Mouse (Mus musculus) limb, embryonic 12.5 days (tissue): ENCODE data around the gene Gmppb. TPM values are rescaled to one million over a fixed set of nuclear protein-coding genes. Genes with fewer than 3 reads are reported as not detected.

Experiments
- ATAC-seq: fragments of 200-750 bp; cut with Nextera tagmentation; 2 replicates; pipeline ENCODE4 v1.8.0; 2017; ENCODE audit warnings: low read depth, moderate TSS enrichment; ENCODE audit not compliant: insufficient number of reproducible peaks, insufficient read depth, low FRiP score, low TSS enrichment
- H3K27ac ChIP-seq: fragments of 300-500 bp; sonication (generic); 2 replicates; pipeline ENCODE4 v1.5.1; 2016; ENCODE audit warnings: mild to moderate bottlenecking, moderate library complexity
- H3K27me3 ChIP-seq: fragments of 300-500 bp; sonication (generic); 2 replicates; pipeline ENCODE4 v1.6.1; 2016; ENCODE audit warnings: mild to moderate bottlenecking, moderate library complexity
- H3K36me3 ChIP-seq: fragments of 300-500 bp; sonication (generic); 2 replicates; pipeline ENCODE4 v1.6.1; 2016; ENCODE audit warnings: mild to moderate bottlenecking, moderate library complexity
- H3K4me1 ChIP-seq: fragments of 300-500 bp; sonication (generic); replicated peaks from 2 replicates; pipeline ENCODE4 v1.6.1; 2016
- H3K4me2 ChIP-seq: fragments of 300-500 bp; sonication (generic); 2 replicates; pipeline ENCODE4 v1.6.1; 2016; ENCODE audit warnings: mild to moderate bottlenecking, moderate library complexity
- H3K4me3 ChIP-seq: fragments of 300-500 bp; sonication (generic); replicated peaks from 2 replicates; pipeline ENCODE4 v1.5.1; 2016; ENCODE audit warnings: mild to moderate bottlenecking
- H3K9ac ChIP-seq: fragments of 300-500 bp; sonication (generic); replicated peaks from 2 replicates; pipeline ENCODE4 v1.6.1; 2016; ENCODE audit warnings: mild to moderate bottlenecking, moderate library complexity
- H3K9me3 ChIP-seq: fragments of 300-500 bp; sonication (generic); 2 replicates; pipeline ENCODE4 v1.6.1; 2016; ENCODE audit warnings: mild to moderate bottlenecking, moderate library complexity
- WGBS: fragments of 180-500 bp; shearing (Covaris S2); methylation state at CpG from one replicate; pipeline ENCODE4 v1.1.7; 2016; 5-methylcytosine and 5-hydroxymethylcytosine counted together
- polyA plus RNA-seq: library from polyadenylated mRNA; unstranded; fragments of >200 nt; fragmentation: Nextera tagmentation; extraction: Ambion mirVana; gene quantifications from 2 replicates; pipeline ENCODE4 v1.2.1, GENCODE M21; 2016

The Gmppb gene
- polyA plus RNA-seq, 1 experiment from 2014 or later = 22.5 TPM

- Histone ChIP-seq H3K27ac (no peak overlapping the region), H3K4me1 (no peaks in the 10 kb centered on the region), H3K4me2 (no peak overlapping the region), H3K4me3 (no peak overlapping the region), H3K9me3 (no peaks in the 10 kb centered on the region), H3K36me3 (peaks cover 71% of the 10 kb centered on the region), H3K9ac (no peak overlapping the region), H3K27me3 (no peaks in the 10 kb centered on the region)
- ATAC-seq = no peak
- WGBS = 89% methylated on average over 12 of the region's 12 CpGs
Observed at GRCm38 (mm10) chr9:108063361-108063760, 14.3 kb downstream of the Gmppb start.

- Histone ChIP-seq H3K27ac (no peak overlapping the region), H3K4me2 (no peak overlapping the region), H3K36me3 (peaks cover 66% of the 10 kb centered on the region), H3K4me1 (no peaks in the 10 kb centered on the region), H3K4me3 (no peak overlapping the region), H3K9me3 (no peaks in the 10 kb centered on the region), H3K27me3 (no peaks in the 10 kb centered on the region), H3K9ac (no peak overlapping the region)
- no peak for ATAC-seq
- WGBS = 51% methylated on average over 5 of the region's 5 CpGs
Observed at GRCm38 (mm10) chr9:108065491-108066011, 16.5 kb downstream of the Gmppb start.

- Histone ChIP-seq H3K4me1 (no peaks in the 10 kb centered on the region), H3K9ac (no peak overlapping the region), H3K4me2 (no peak overlapping the region), H3K4me3 (no peak overlapping the region), H3K27me3 (no peaks in the 10 kb centered on the region), H3K27ac (no peak overlapping the region), H3K9me3 (no peaks in the 10 kb centered on the region), H3K36me3 (peaks cover 66% of the 10 kb centered on the region)
- 82% methylated on average over 7 of the region's 7 CpGs for WGBS
- ATAC-seq = no peak
Observed at GRCm38 (mm10) chr9:108067199-108067598, 18.2 kb downstream of the Gmppb start.

- H3K9ac ChIP-seq = no peak overlapping the region
- no peak overlapping the region for H3K27ac ChIP-seq
- H3K4me2 ChIP-seq = no peak overlapping the region
- peaks cover 63% of the 10 kb centered on the region for H3K36me3 ChIP-seq
- H3K4me1 ChIP-seq = no peaks in the 10 kb centered on the region
- peak; percentile 43; the same call in 1 of the 2 replicates for ATAC-seq
- WGBS = 20% methylated on average over 8 of the region's 8 CpGs
- no peaks in the 10 kb centered on the region for H3K27me3 ChIP-seq
- H3K9me3 ChIP-seq = no peaks in the 10 kb centered on the region
- no peak overlapping the region for H3K4me3 ChIP-seq
Observed at GRCm38 (mm10) chr9:108067900-108068299, 18.9 kb downstream of the Gmppb start.

- no peak for ATAC-seq
- Histone ChIP-seq H3K36me3 (peaks cover 61% of the 10 kb centered on the region), H3K9me3 (no peaks in the 10 kb centered on the region), H3K4me3 (no peak overlapping the region), H3K9ac (no peak overlapping the region), H3K4me2 (no peak overlapping the region), H3K4me1 (no peaks in the 10 kb centered on the region), H3K27me3 (no peaks in the 10 kb centered on the region), H3K27ac (no peak overlapping the region)
- WGBS = 90% methylated on average over 9 of the region's 9 CpGs
Observed at GRCm38 (mm10) chr9:108069007-108069406, 20.0 kb downstream of the Gmppb start.

- Histone ChIP-seq H3K27ac (no peak overlapping the region), H3K36me3 (peaks cover 56% of the 10 kb centered on the region), H3K9me3 (no peaks in the 10 kb centered on the region), H3K9ac (no peak overlapping the region), H3K4me1 (no peaks in the 10 kb centered on the region), H3K27me3 (no peaks in the 10 kb centered on the region), H3K4me2 (no peak overlapping the region), H3K4me3 (no peak overlapping the region)
- 90% methylated on average over 7 of the region's 7 CpGs for WGBS
- ATAC-seq = no peak
Observed at GRCm38 (mm10) chr9:108069529-108069928, 20.5 kb downstream of the Gmppb start.

GRCm38 (mm10) chr9:108071801-108072200 is 22.8 kb downstream of the Gmppb start:
- H3K4me2 ChIP-seq = no peak overlapping the region
- H3K9me3 ChIP-seq = no peaks in the 10 kb centered on the region
- no peak overlapping the region for H3K27ac ChIP-seq
- no peaks in the 10 kb centered on the region for H3K4me1 ChIP-seq
- WGBS = 90% methylated on average over 4 of the region's 4 CpGs
- no peaks in the 10 kb centered on the region for H3K27me3 ChIP-seq
- ATAC-seq = no peak
- no peak overlapping the region for H3K9ac ChIP-seq
- no peak overlapping the region for H3K4me3 ChIP-seq
- peaks cover 48% of the 10 kb centered on the region for H3K36me3 ChIP-seq

GRCm38 (mm10) chr9:108072481-108072924 is 23.5 kb downstream of the Gmppb start:
- Histone ChIP-seq H3K4me3 (no peak overlapping the region), H3K9me3 (no peaks in the 10 kb centered on the region), H3K9ac (no peak overlapping the region), H3K27ac (0 out of 2 replicates have a peak overlapping the region, but pooled peaks have one; percentile 0), H3K4me2 (no peak overlapping the region), H3K27me3 (no peaks in the 10 kb centered on the region), H3K36me3 (peaks cover 47% of the 10 kb centered on the region), H3K4me1 (no peaks in the 10 kb centered on the region)
- WGBS = 63% methylated on average over 9 of the region's 9 CpGs
- no peak for ATAC-seq

- Histone ChIP-seq H3K9ac (peak overlapping the region; percentile 42; the same call in 1 of the 2 replicates), H3K9me3 (no peaks in the 10 kb centered on the region), H3K4me3 (no peak overlapping the region), H3K36me3 (peaks cover 47% of the 10 kb centered on the region), H3K27me3 (no peaks in the 10 kb centered on the region), H3K27ac (no peak overlapping the region), H3K4me2 (no peak overlapping the region), H3K4me1 (peaks cover 8% of the 10 kb centered on the region)
- no peak for ATAC-seq
- WGBS = 61% methylated on average over 7 of the region's 7 CpGs
Observed at GRCm38 (mm10) chr9:108073141-108073930, 24.3 kb downstream of the Gmppb start.

- Histone ChIP-seq H3K9me3 (no peaks in the 10 kb centered on the region), H3K36me3 (peaks cover 22% of the 10 kb centered on the region), H3K27ac (peak within 1 kb of the TSS; percentile 29; the same call in 1 of the 2 replicates), H3K9ac (peak within 1 kb of the TSS; percentile 94), H3K4me1 (peaks cover 21% of the 10 kb centered on the region), H3K27me3 (peaks cover 51% of the 10 kb centered on the region), H3K4me2 (peak within 1 kb of the TSS; percentile 87), H3K4me3 (peak within 1 kb of the TSS; percentile 89)
- WGBS = 70% methylated on average over 5 of the region's 5 CpGs
- no peak for ATAC-seq
Observed at GRCm38 (mm10) chr9:108080168-108080567, 31.1 kb downstream of the Gmppb start, which contains the start of gene Mst1. Mst1 (plus strand) TSS chr9:108080436.

GRCm38 (mm10) chr9:108082549-108082948 is 33.5 kb downstream of the Gmppb start:
- H3K9ac ChIP-seq = no peak overlapping the region
- H3K27me3 ChIP-seq = peaks cover 51% of the 10 kb centered on the region
- peaks cover 21% of the 10 kb centered on the region for H3K4me1 ChIP-seq
- H3K9me3 ChIP-seq = no peaks in the 10 kb centered on the region
- peak overlapping the region; percentile 19 for H3K4me3 ChIP-seq
- H3K36me3 ChIP-seq = peaks cover 39% of the 10 kb centered on the region
- WGBS = 6% methylated on average over 19 of the region's 19 CpGs
- H3K4me2 ChIP-seq = peak overlapping the region; percentile 47
- H3K27ac ChIP-seq = no peak overlapping the region
- no peak for ATAC-seq
